Mouse (Mus musculus): ENCODE results near the gene Stt3b. TPM values are rescaled to one million over a fixed set of nuclear protein-coding genes. Genes with fewer than 3 reads are reported as not detected.

Stt3b gene
- polyA plus RNA-seq, 1 experiment from 2014 or later, result 106 TPM

GRCm38 (mm10) chr9:115313830-115314229, 3.6 kb upstream of the Stt3b start:
- 60% methylated on average over 5 of the region's 5 CpGs for WGBS (ENCODE audit: insufficient replicate concordance)
- Histone ChIP-seq H3K4me2 (peak overlapping the region; percentile 63), H3K27ac (peak overlapping the region; percentile 74), H3K9ac (peak overlapping the region; percentile 58), H3K9me3 (replicated peaks) (peaks cover 4% of the 10 kb centered on the region), H3K27me3 (replicated peaks) (no peaks in the 10 kb centered on the region), H3K36me3 (no peaks in the 10 kb centered on the region), H3K4me3 (peak overlapping the region; percentile 48), H3K4me1 (peaks cover 38% of the 10 kb centered on the region)
- no peak for ATAC-seq

GRCm38 (mm10) chr9:115311223-115311520, 951 bp upstream of the Stt3b start:
- Histone ChIP-seq H3K4me3 (peak overlapping the region; percentile 98), H3K27ac (peak overlapping the region; percentile 96), H3K36me3 (peaks cover 6% of the 10 kb centered on the region), H3K27me3 (replicated peaks) (no peaks in the 10 kb centered on the region), H3K9me3 (replicated peaks) (no peaks in the 10 kb centered on the region), H3K4me2 (peak overlapping the region; percentile 88), H3K9ac (peak overlapping the region; percentile 77), H3K4me1 (peaks cover 58% of the 10 kb centered on the region)
- ATAC-seq, result no peak
- WGBS (ENCODE audit: insufficient replicate concordance), result 5% methylated on average over 5 of the region's 5 CpGs

- Histone ChIP-seq H3K4me1 (peaks cover 65% of the 10 kb centered on the region), H3K9me3 (replicated peaks) (no peaks in the 10 kb centered on the region)
Observed at GRCm38 (mm10) chr9:115309977-115310345, 260 bp downstream of the Stt3b start.

GRCm38 (mm10) chr9:115309381-115309971, 745 bp downstream of the Stt3b start:
- no peak for ATAC-seq
- under 1% methylated on average over 63 of the region's 65 CpGs for WGBS (ENCODE audit: insufficient replicate concordance)
- H3K4me1 ChIP-seq, result peaks cover 65% of the 10 kb centered on the region

More at GRCm38 (mm10) chr9:115309977-115310345, 260 bp downstream of the Stt3b start:
- Histone ChIP-seq H3K27ac (peak overlapping the region; percentile 96), H3K27me3 (replicated peaks) (no peaks in the 10 kb centered on the region), H3K4me2 (peak overlapping the region; percentile 88), H3K4me3 (peak overlapping the region; percentile 98), H3K36me3 (peaks cover 11% of the 10 kb centered on the region), H3K9ac (peak overlapping the region; percentile 99)
- ATAC-seq, result peak; percentile 86
- under 1% methylated on average over 33 of the region's 42 CpGs for WGBS (ENCODE audit: insufficient replicate concordance)

GRCm38 (mm10) chr9:115308941-115309380, 1.3 kb downstream of the Stt3b start:
- Histone ChIP-seq H3K9ac (peak overlapping the region; percentile 99), H3K4me1 (peaks cover 64% of the 10 kb centered on the region), H3K27ac (peak overlapping the region; percentile 96), H3K4me3 (peak overlapping the region; percentile 98), H3K9me3 (replicated peaks) (no peaks in the 10 kb centered on the region), H3K4me2 (peak overlapping the region; percentile 88), H3K36me3 (peaks cover 11% of the 10 kb centered on the region), H3K27me3 (replicated peaks) (no peaks in the 10 kb centered on the region)
- no peak for ATAC-seq
- WGBS (ENCODE audit: insufficient replicate concordance), result under 1% methylated on average over 18 of the region's 18 CpGs

More at GRCm38 (mm10) chr9:115309381-115309971, 745 bp downstream of the Stt3b start:
- peak overlapping the region; percentile 98 for H3K4me3 ChIP-seq
- H3K36me3 ChIP-seq, result peaks cover 11% of the 10 kb centered on the region
- no peaks in the 10 kb centered on the region for H3K27me3 ChIP-seq (replicated peaks)
- peak overlapping the region; percentile 88 for H3K4me2 ChIP-seq
- peak overlapping the region; percentile 99 for H3K9ac ChIP-seq
- peak overlapping the region; percentile 96 for H3K27ac ChIP-seq
- H3K9me3 ChIP-seq (replicated peaks), result no peaks in the 10 kb centered on the region

GRCm38 (mm10) chr9:115308401-115308800, 1.8 kb downstream of the Stt3b start:
- no peak overlapping the region for H3K27ac ChIP-seq
- H3K4me3 ChIP-seq, result peak overlapping the region; percentile 98
- peaks cover 11% of the 10 kb centered on the region for H3K36me3 ChIP-seq
- 12% methylated on average over 4 of the region's 4 CpGs for WGBS (ENCODE audit: insufficient replicate concordance)
- no peak for ATAC-seq
- peaks cover 64% of the 10 kb centered on the region for H3K4me1 ChIP-seq
- H3K27me3 ChIP-seq (replicated peaks), result no peaks in the 10 kb centered on the region
- peak overlapping the region; percentile 88 for H3K4me2 ChIP-seq
- no peaks in the 10 kb centered on the region for H3K9me3 ChIP-seq (replicated peaks)
- peak overlapping the region; percentile 99 for H3K9ac ChIP-seq

- no peak for ATAC-seq
- Histone ChIP-seq H3K4me3 (peak overlapping the region; percentile 98), H3K27ac (no peak overlapping the region), H3K9ac (peak overlapping the region; percentile 99; the same call in 1 of the 2 replicates), H3K27me3 (replicated peaks) (no peaks in the 10 kb centered on the region), H3K4me2 (peak overlapping the region; percentile 88), H3K9me3 (replicated peaks) (no peaks in the 10 kb centered on the region), H3K36me3 (peaks cover 25% of the 10 kb centered on the region), H3K4me1 (peaks cover 67% of the 10 kb centered on the region)
- WGBS (ENCODE audit: insufficient replicate concordance), result 23% methylated on average over 6 of the region's 6 CpGs
Observed at GRCm38 (mm10) chr9:115306202-115306601, 4.0 kb downstream of the Stt3b start.

GRCm38 (mm10) chr9:115304149-115304548, 6.1 kb downstream of the Stt3b start:
- no peak overlapping the region for H3K9ac ChIP-seq

GRCm38 (mm10) chr9:115301593-115301992, 8.6 kb downstream of the Stt3b start:
- Histone ChIP-seq H3K4me2 (peak overlapping the region; percentile 32), H3K27me3 (replicated peaks) (no peaks in the 10 kb centered on the region), H3K4me3 (no peak overlapping the region), H3K27ac (0 out of 2 replicates have a peak overlapping the region, but pooled peaks have one; percentile 1), H3K4me1 (peaks cover 74% of the 10 kb centered on the region), H3K9ac (0 out of 2 replicates have a peak overlapping the region, but pooled peaks have one; percentile 9), H3K9me3 (replicated peaks) (no peaks in the 10 kb centered on the region), H3K36me3 (peaks cover 23% of the 10 kb centered on the region; the same call in 1 of the 2 replicates)
- peak; percentile 7; the same call in 1 of the 2 replicates for ATAC-seq
- 73% methylated on average over 7 of the region's 7 CpGs for WGBS (ENCODE audit: insufficient replicate concordance)

More at GRCm38 (mm10) chr9:115304149-115304548, 6.1 kb downstream of the Stt3b start:
- Histone ChIP-seq H3K4me1 (peaks cover 79% of the 10 kb centered on the region), H3K36me3 (peaks cover 26% of the 10 kb centered on the region), H3K4me2 (0 out of 2 replicates have a peak overlapping the region, but pooled peaks have one; percentile 10), H3K9me3 (replicated peaks) (no peaks in the 10 kb centered on the region), H3K27me3 (replicated peaks) (no peaks in the 10 kb centered on the region), H3K4me3 (no peak overlapping the region), H3K27ac (no peak overlapping the region)
- WGBS (ENCODE audit: insufficient replicate concordance), result 65% methylated on average over 4 of the region's 4 CpGs
- no peak for ATAC-seq

GRCm38 (mm10) chr9:115301002-115301579, 9.1 kb downstream of the Stt3b start:
- peak overlapping the region; percentile 9; the same call in 1 of the 2 replicates for H3K9ac ChIP-seq
- 0 out of 2 replicates have a peak overlapping the region, but pooled peaks have one; percentile 1 for H3K27ac ChIP-seq
- no peaks in the 10 kb centered on the region for H3K27me3 ChIP-seq (replicated peaks)
- no peaks in the 10 kb centered on the region for H3K9me3 ChIP-seq (replicated peaks)
- H3K4me2 ChIP-seq, result peak overlapping the region; percentile 32
- no peak overlapping the region for H3K4me3 ChIP-seq
- peaks cover 73% of the 10 kb centered on the region for H3K4me1 ChIP-seq
- WGBS (ENCODE audit: insufficient replicate concordance), result 43% methylated on average over 6 of the region's 6 CpGs
- H3K36me3 ChIP-seq, result peaks cover 22% of the 10 kb centered on the region; the same call in 1 of the 2 replicates
- ATAC-seq, result peak; percentile 80

GRCm38 (mm10) chr9:115296738-115297137, 13.5 kb downstream of the Stt3b start:
- 82% methylated on average over 7 of the region's 7 CpGs for WGBS (ENCODE audit: insufficient replicate concordance)
- Histone ChIP-seq H3K36me3 (0 out of 2 replicates have a peak, but pooled peaks cover 9% of the 10 kb centered on the region), H3K9me3 (replicated peaks) (no peaks in the 10 kb centered on the region), H3K27ac (no peak overlapping the region), H3K27me3 (replicated peaks) (no peaks in the 10 kb centered on the region), H3K9ac (no peak overlapping the region), H3K4me2 (no peak overlapping the region), H3K4me3 (no peak overlapping the region), H3K4me1 (peaks cover 61% of the 10 kb centered on the region)
- ATAC-seq, result no peak

Data from liver, embryonic 12.5 days (tissue).